Mouse (Mus musculus) urinary bladder, postnatal 36 days (tissue): ENCODE data around the gene Olfr1443.

ENCODE experiments used
- DNase-seq, 2 experiments: peaks; one replicate each; pipeline ENCODE4 v3.0.0; 2022; ENCODE audit warnings: low spot score in 2 of 2, mixed read lengths in 1 of 2

Gene Olfr1443

GRCm38 (mm10) chr19:12731950-12732349 is 54.0 kb downstream of the Olfr1443 start:
- DNase-seq: no peak
